Mouse (Mus musculus): ENCODE measurements at regions not wholly inside any gene's neighbourhood (a gene's known extent, or its start where the extent isn't known, plus 50 kb on each side); places are given as distances from the start of the nearest gene placed in this dataset.

- ATAC-seq (replicated peaks; ENCODE audit: insufficient number of reproducible peaks, low FRiP score, low TSS enrichment, poor library complexity, severe bottlenecking): no peak
Measured at GRCm38 (mm10) chr9:61070861-61071260, 276.5 kb downstream of the Uaca start.

- ATAC-seq (replicated peaks; ENCODE audit: insufficient number of reproducible peaks, low FRiP score, low TSS enrichment, poor library complexity, severe bottlenecking): no peak
Measured at GRCm38 (mm10) chr9:61073482-61073881, 279.1 kb downstream of the Uaca start.

DNA sequence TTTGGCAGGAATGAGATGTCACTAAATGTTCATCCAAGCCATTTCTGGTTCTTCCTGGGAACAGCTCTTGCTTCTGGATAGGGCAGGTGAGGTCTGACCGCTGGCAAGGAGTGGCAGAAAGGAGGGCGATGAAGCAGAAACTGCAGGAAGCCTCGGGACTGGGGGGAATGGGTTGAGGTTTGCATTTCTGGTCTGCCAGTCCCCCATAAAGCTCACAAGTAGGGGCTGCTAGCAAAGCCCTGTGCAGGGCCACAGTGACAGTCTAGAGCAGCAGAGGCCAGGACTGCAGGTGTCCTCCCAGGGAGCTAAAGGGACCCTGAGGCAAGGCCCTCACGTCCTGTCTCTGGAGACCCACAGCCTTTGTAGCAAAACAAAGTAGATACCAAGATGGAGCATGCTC is 280.7 kb downstream of the Uaca start:
- ATAC-seq (replicated peaks; ENCODE audit: insufficient number of reproducible peaks, low FRiP score, low TSS enrichment, poor library complexity, severe bottlenecking): no peak

DNA sequence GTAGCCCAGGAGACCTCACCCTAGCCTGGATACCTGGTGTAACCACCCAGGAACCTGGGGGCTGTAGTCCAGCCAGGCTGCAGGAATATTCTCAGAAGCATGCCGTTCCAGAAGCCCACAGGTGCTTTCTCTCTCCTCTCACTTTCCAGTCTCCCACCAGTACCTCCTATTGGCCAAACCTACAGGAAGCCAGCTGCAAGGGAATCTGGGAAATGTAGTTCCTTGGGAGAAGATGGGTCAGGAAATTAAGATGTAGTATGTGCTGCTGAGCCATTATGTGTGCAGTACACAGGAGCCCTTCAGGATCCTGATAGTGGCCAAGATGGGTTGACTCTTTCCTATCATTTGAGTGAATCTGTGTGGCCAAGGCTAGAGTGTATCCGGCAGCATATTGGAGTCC is 282.8 kb downstream of the Uaca start:
- no peak for ATAC-seq (replicated peaks; ENCODE audit: insufficient number of reproducible peaks, low FRiP score, low TSS enrichment, poor library complexity, severe bottlenecking)

- ATAC-seq (replicated peaks; ENCODE audit: insufficient number of reproducible peaks, low FRiP score, low TSS enrichment, poor library complexity, severe bottlenecking): no peak
Measured at GRCm38 (mm10) chr9:61077807-61078206, 283.5 kb downstream of the Uaca start.

GRCm38 (mm10) chr9:61081474-61082021 is 287.2 kb downstream of the Uaca start:
- ATAC-seq (replicated peaks; ENCODE audit: insufficient number of reproducible peaks, low FRiP score, low TSS enrichment, poor library complexity, severe bottlenecking): no peak

GRCm38 (mm10) chr9:61084655-61085230 is 287.4 kb upstream of the Tle3 start:
- no peak for ATAC-seq (replicated peaks; ENCODE audit: insufficient number of reproducible peaks, low FRiP score, low TSS enrichment, poor library complexity, severe bottlenecking)

- no peak for ATAC-seq (replicated peaks; ENCODE audit: insufficient number of reproducible peaks, low FRiP score, low TSS enrichment, poor library complexity, severe bottlenecking)
Measured at GRCm38 (mm10) chr9:61087035-61087434, 285.1 kb upstream of the Tle3 start.

DNA sequence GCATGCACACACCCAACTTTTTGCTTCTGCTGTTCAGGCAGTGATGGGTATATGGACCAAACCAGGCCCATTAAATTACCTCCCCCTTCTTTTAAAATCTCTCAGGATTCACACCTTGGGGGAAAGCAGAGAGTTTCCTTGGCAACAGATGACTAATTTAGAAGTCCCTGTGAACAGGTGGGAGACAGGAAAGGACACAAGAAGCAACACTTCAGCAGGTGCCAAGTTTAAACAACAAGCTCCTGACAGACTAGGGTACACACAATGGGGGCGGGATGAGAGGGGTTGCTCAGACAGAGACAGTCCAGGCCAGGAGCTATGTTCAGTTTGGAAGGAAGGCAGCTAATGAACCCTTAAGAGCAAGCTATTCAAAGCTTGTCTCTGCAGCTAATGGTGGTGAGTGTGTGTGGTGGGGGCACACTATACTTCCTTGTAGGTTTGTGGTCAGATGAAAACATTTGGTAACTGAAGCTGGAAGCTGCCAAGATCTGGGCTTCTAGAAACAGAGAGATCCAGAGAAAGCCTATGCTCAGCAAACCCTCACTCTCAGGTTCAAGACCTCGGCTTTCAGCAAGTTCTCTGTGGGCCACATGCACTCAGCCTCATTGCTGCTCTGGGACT is 283.0 kb upstream of the Tle3 start:
- ATAC-seq (replicated peaks; ENCODE audit: insufficient number of reproducible peaks, low FRiP score, low TSS enrichment, poor library complexity, severe bottlenecking): no peak

GRCm38 (mm10) chr9:61091036-61091435 is 281.1 kb upstream of the Tle3 start:
- ATAC-seq (replicated peaks; ENCODE audit: insufficient number of reproducible peaks, low FRiP score, low TSS enrichment, poor library complexity, severe bottlenecking): no peak

DNA sequence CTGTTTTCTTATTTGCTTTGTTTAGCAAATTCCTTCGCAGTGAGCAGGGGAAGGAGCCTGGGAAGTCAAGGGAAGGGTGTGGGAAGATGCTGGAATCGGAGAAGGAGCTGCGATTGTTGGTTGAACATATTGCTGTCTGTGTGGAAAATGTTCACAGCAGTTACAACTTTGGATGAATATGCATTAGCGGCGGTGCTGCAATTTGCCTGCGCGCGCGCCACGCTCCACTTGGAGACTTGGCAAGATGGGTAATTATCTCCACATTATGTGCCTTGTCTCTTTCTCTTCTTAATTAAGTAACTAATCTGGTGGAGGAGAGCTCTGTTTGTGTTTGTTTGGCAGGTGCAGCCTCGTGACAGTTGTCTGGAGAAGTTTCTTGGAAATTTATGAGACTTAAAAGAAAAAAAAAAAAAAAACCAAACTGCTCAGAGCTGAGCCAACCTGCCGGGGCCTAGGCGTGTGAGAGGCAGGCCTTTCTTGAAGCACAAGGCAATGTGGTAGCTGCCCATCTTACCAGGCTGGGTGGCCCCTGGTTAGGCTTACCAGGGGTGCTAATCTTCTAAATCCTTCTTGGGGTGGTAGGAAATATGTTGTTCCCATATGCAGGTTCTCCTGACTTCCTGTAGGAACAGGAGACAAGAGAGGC is 279.2 kb upstream of the Tle3 start:
- ATAC-seq (replicated peaks; ENCODE audit: insufficient number of reproducible peaks, low FRiP score, low TSS enrichment, poor library complexity, severe bottlenecking): no peak

- no peak for ATAC-seq (replicated peaks; ENCODE audit: insufficient number of reproducible peaks, low FRiP score, low TSS enrichment, poor library complexity, severe bottlenecking)
Measured at GRCm38 (mm10) chr9:61095069-61095775, 276.9 kb upstream of the Tle3 start.

DNA sequence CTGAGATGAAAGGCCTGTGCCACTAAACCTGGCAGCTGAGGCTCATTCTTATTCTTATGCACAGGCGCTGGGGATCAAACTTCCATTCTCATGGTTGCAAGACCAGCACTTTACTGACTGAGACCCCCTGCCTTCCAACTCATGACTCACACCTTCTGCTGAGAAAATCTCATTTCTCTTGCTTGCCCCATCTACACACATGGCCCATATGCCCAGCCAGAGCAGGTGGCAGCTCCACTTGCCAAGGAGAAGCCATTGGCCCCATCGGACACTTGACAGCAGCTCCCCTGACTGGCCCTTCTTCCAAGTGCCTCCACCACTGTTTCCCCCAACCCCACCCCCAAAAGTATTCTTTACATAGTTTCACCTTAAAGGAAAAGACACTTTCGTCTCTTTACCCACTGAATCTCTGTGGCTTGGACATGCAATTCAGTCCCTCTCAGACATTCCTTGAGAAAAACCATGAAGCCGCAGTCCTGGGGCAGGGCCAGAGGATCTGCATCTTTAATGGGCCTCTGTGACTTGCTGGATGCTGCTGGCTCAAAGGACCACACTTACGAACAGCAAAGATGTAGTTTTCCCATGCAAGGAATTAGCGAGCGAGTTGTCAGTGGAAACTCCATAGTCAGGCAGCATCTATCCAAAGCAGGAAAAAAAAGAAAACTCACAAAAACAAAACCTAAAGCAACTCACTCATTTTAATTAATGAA is 270.3 kb upstream of the Tle3 start:
- ATAC-seq (replicated peaks; ENCODE audit: insufficient number of reproducible peaks, low FRiP score, low TSS enrichment, poor library complexity, severe bottlenecking): no peak

GRCm38 (mm10) chr9:61102451-61103358 is 269.5 kb upstream of the Tle3 start:
- no peak for ATAC-seq (replicated peaks; ENCODE audit: insufficient number of reproducible peaks, low FRiP score, low TSS enrichment, poor library complexity, severe bottlenecking)

GRCm38 (mm10) chr9:61105550-61106280 is 266.5 kb upstream of the Tle3 start:
- 0 out of 2 replicates have a peak, but pooled peaks have one; percentile 40 for ATAC-seq (replicated peaks; ENCODE audit: insufficient number of reproducible peaks, low FRiP score, low TSS enrichment, poor library complexity, severe bottlenecking)

DNA sequence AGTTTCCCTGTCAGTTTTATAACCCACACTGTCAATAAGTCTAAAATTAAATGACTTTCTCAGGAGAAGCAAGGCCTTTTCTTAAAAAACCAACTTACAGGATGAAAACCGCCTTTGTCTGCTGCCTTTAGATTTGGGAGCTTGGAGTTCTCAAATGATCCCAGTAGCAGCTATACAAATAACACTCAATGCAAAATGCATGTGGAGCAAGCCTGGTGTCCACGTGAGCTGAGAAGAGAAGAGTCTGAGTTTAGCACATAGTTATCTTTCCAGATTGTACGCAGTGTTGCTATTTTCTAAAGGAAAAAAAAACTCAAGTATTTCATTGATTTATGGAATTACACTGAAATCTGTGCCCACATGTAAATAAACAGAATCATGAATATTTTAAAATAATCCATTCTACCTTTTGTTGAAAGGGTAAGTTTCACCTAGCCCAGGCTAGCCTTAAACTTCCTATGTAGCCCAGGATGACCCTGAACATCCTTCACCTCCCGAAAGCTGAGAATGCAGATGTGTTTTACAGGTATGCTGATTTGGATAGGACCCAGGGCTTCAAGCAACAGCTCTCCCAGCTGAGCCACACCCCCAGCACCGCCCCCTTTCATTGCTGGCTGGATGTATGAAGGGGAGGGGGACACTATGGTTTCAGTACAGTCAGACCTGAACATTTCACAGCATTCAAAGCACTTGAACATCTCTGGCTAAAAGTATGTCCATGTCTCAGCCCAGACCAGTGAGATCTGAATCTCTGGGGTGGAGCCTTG is 262.5 kb upstream of the Tle3 start:
- ATAC-seq (replicated peaks; ENCODE audit: insufficient number of reproducible peaks, low FRiP score, low TSS enrichment, poor library complexity, severe bottlenecking): no peak

DNA sequence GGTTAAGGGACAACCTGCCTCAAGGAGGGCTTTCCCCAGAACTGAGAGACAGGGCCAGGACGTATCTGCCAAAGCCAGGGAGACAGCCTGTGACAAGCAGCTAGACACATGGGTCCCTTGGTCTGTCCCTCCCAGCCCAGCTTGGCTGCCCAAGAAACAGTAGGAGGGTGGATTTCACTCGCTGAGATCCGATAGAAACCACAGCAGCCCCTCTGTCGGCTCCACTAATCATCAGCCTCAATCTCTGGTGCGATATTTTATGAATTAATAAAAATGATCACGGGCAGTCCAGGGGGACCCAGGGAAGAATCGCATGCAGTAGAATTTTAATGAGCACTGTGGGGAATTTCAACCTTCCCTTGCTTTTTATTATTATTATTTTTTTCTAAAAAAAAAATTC is 261.0 kb upstream of the Tle3 start:
- ATAC-seq (replicated peaks; ENCODE audit: insufficient number of reproducible peaks, low FRiP score, low TSS enrichment, poor library complexity, severe bottlenecking): no peak

Measured in monocyte, adult 5-6 weeks (primary cell).